Mouse (Mus musculus): ENCODE measurements at regions not wholly inside any gene's neighbourhood (a gene's known extent, or its start where the extent isn't known, plus 50 kb on each side); places are given as distances from the start of the nearest gene placed in this dataset.

- no peak for DNase-seq (ENCODE audit: low read depth, low spot score)
Observed at GRCm38 (mm10) chr4:10604513-10604912, 269.8 kb upstream of the 2610301B20Rik start.

- no peak for DNase-seq (ENCODE audit: low read depth, low spot score)
Observed at GRCm38 (mm10) chr4:10607855-10608576, 266.3 kb upstream of the 2610301B20Rik start.

- no peak for DNase-seq (ENCODE audit: low read depth, low spot score)
Observed at GRCm38 (mm10) chr4:10610784-10611183, 263.5 kb upstream of the 2610301B20Rik start.
